Mouse (Mus musculus) forebrain, embryonic 13.5 days (tissue): ENCODE data around the gene Arhgap25. TPM values are rescaled to one million over a fixed set of nuclear protein-coding genes. Genes with fewer than 3 reads are reported as not detected.
"Not testable (repeated sequence)": the region's sequence is repeated elsewhere in the genome, so short reads cannot be mapped to it uniquely, and the experiment has no call there.

Experiments
- ATAC-seq: fragments of 200-750 bp; cut with Nextera tagmentation; 2 replicates; pipeline ENCODE4 v1.8.0; 2017
- H3K27ac ChIP-seq: fragments of 300-500 bp; sonication (generic); 2 replicates; pipeline ENCODE4 v1.5.1; 2015; ENCODE audit warnings: inconsistent platforms, mild to moderate bottlenecking, moderate library complexity
- H3K27me3 ChIP-seq: fragments of 300-500 bp; sonication (generic); 2 replicates; pipeline ENCODE4 v1.6.1; 2015; ENCODE audit warnings: mild to moderate bottlenecking, inconsistent platforms
- H3K36me3 ChIP-seq: fragments of 300-500 bp; sonication (generic); 2 replicates; pipeline ENCODE4 v1.6.1; 2015; ENCODE audit warnings: mild to moderate bottlenecking, inconsistent platforms; ENCODE audit not compliant: poor library complexity, severe bottlenecking
- H3K4me1 ChIP-seq: fragments of 300-500 bp; sonication (generic); 2 replicates; pipeline ENCODE4 v1.6.1; 2015; ENCODE audit warnings: inconsistent platforms
- H3K4me2 ChIP-seq: fragments of 300-500 bp; sonication (generic); 2 replicates; pipeline ENCODE4 v1.6.1; 2015; ENCODE audit warnings: inconsistent platforms, mild to moderate bottlenecking, moderate library complexity
- H3K4me3 ChIP-seq: fragments of 300-500 bp; sonication (generic); 2 replicates; pipeline ENCODE4 v1.5.1; 2015; ENCODE audit warnings: mild to moderate bottlenecking, inconsistent platforms
- H3K9ac ChIP-seq: fragments of 300-500 bp; sonication (generic); 2 replicates; pipeline ENCODE4 v1.6.1; 2015; ENCODE audit warnings: mild to moderate bottlenecking, inconsistent platforms
- H3K9me3 ChIP-seq: fragments of 300-500 bp; sonication (generic); replicated peaks from 2 replicates; pipeline ENCODE4 v1.6.1; 2016; ENCODE audit warnings: inconsistent platforms
- WGBS: fragments of 180-500 bp; shearing (Covaris S2); methylation state at CpG from one replicate; pipeline ENCODE4 v1.1.7; 2015; 5-methylcytosine and 5-hydroxymethylcytosine counted together
- polyA plus RNA-seq: library from polyadenylated mRNA; unstranded; fragments of >200 nt; fragmentation: Nextera tagmentation; extraction: Ambion mirVana; gene quantifications from 2 replicates; pipeline ENCODE4 v1.2.1, GENCODE M21; 2015

Gene Arhgap25
- polyA plus RNA-seq, 1 experiment from 2014 or later, result 1.8 TPM

- Histone ChIP-seq H3K9ac (no peak overlapping the region), H3K4me3 (no peak overlapping the region), H3K36me3 (no peaks in the 10 kb centered on the region), H3K9me3 (no peaks in the 10 kb centered on the region), H3K4me1 (no peaks in the 10 kb centered on the region), H3K27ac (no peak overlapping the region), H3K4me2 (no peak overlapping the region), H3K27me3 (no peaks in the 10 kb centered on the region)
- 86% methylated on average over 2 of the region's 2 CpGs for WGBS
- no peak for ATAC-seq
These were observed 1.5 kb downstream of the Arhgap25 start for GRCm38 (mm10) chr6:87531456-87532015.

GRCm38 (mm10) chr6:87530386-87530785, 2.7 kb downstream of the Arhgap25 start:
- WGBS, result 91% methylated on average over 2 of the region's 2 CpGs
- no peak overlapping the region for H3K4me3 ChIP-seq
- H3K27ac ChIP-seq, result no peak overlapping the region
- no peak overlapping the region for H3K4me2 ChIP-seq
- H3K27me3 ChIP-seq, result no peaks in the 10 kb centered on the region
- H3K4me1 ChIP-seq, result no peaks in the 10 kb centered on the region
- H3K36me3 ChIP-seq, result no peaks in the 10 kb centered on the region
- no peak overlapping the region for H3K9ac ChIP-seq
- no peaks in the 10 kb centered on the region for H3K9me3 ChIP-seq
- ATAC-seq, result no peak

- Histone ChIP-seq H3K9me3 (no peaks in the 10 kb centered on the region), H3K27me3 (no peaks in the 10 kb centered on the region), H3K9ac (no peak overlapping the region), H3K27ac (no peak overlapping the region), H3K36me3 (no peaks in the 10 kb centered on the region), H3K4me2 (no peak overlapping the region), H3K4me1 (no peaks in the 10 kb centered on the region), H3K4me3 (no peak overlapping the region)
- no peak for ATAC-seq
- 90% methylated on average over 6 of the region's 6 CpGs for WGBS
These were observed 5.1 kb downstream of the Arhgap25 start for GRCm38 (mm10) chr6:87527846-87528557.

GRCm38 (mm10) chr6:87527366-87527765, 5.7 kb downstream of the Arhgap25 start:
- Histone ChIP-seq H3K9ac (no peak overlapping the region), H3K9me3 (no peaks in the 10 kb centered on the region), H3K27ac (no peak overlapping the region), H3K36me3 (no peaks in the 10 kb centered on the region), H3K4me1 (no peaks in the 10 kb centered on the region), H3K4me2 (no peak overlapping the region), H3K27me3 (no peaks in the 10 kb centered on the region), H3K4me3 (no peak overlapping the region)
- ATAC-seq, result no peak
- 90% methylated on average over 4 of the region's 4 CpGs for WGBS

GRCm38 (mm10) chr6:87525126-87525525, 7.9 kb downstream of the Arhgap25 start:
- H3K27ac ChIP-seq, result no peak overlapping the region
- no peak overlapping the region for H3K4me3 ChIP-seq
- no peak for ATAC-seq
- H3K4me1 ChIP-seq, result no peaks in the 10 kb centered on the region
- no peaks in the 10 kb centered on the region for H3K27me3 ChIP-seq
- 93% methylated on average over 10 of the region's 10 CpGs for WGBS
- H3K4me2 ChIP-seq, result no peak overlapping the region
- no peaks in the 10 kb centered on the region for H3K9me3 ChIP-seq
- no peaks in the 10 kb centered on the region for H3K36me3 ChIP-seq
- H3K9ac ChIP-seq, result no peak overlapping the region

- H3K4me3 ChIP-seq, result no peak overlapping the region
- WGBS, result 96% methylated on average over 4 of the region's 4 CpGs
- no peaks in the 10 kb centered on the region for H3K36me3 ChIP-seq
- no peak for ATAC-seq
- no peak overlapping the region for H3K4me2 ChIP-seq
- no peaks in the 10 kb centered on the region for H3K4me1 ChIP-seq
- no peaks in the 10 kb centered on the region for H3K27me3 ChIP-seq
- no peak overlapping the region for H3K27ac ChIP-seq
- no peak overlapping the region for H3K9ac ChIP-seq
- no peaks in the 10 kb centered on the region for H3K9me3 ChIP-seq
These were observed 8.8 kb downstream of the Arhgap25 start for GRCm38 (mm10) chr6:87524281-87524680.

GRCm38 (mm10) chr6:87523736-87524135, 9.3 kb downstream of the Arhgap25 start:
- Histone ChIP-seq H3K4me2 (no peak overlapping the region), H3K27ac (no peak overlapping the region), H3K4me1 (no peaks in the 10 kb centered on the region), H3K9ac (no peak overlapping the region), H3K9me3 (no peaks in the 10 kb centered on the region), H3K4me3 (no peak overlapping the region), H3K27me3 (no peaks in the 10 kb centered on the region), H3K36me3 (no peaks in the 10 kb centered on the region)
- no peak for ATAC-seq
- 48% methylated on average over 7 of the region's 7 CpGs for WGBS

GRCm38 (mm10) chr6:87523085-87523484, 10.0 kb downstream of the Arhgap25 start:
- no peaks in the 10 kb centered on the region for H3K36me3 ChIP-seq
- H3K9ac ChIP-seq, result no peak overlapping the region
- 85% methylated on average over 2 of the region's 2 CpGs for WGBS
- no peak for ATAC-seq
- H3K4me1 ChIP-seq, result no peaks in the 10 kb centered on the region
- H3K4me3 ChIP-seq, result no peak overlapping the region
- no peak overlapping the region for H3K27ac ChIP-seq
- no peak overlapping the region for H3K4me2 ChIP-seq
- H3K9me3 ChIP-seq, result no peaks in the 10 kb centered on the region
- no peaks in the 10 kb centered on the region for H3K27me3 ChIP-seq

GRCm38 (mm10) chr6:87522236-87522635, 10.8 kb downstream of the Arhgap25 start:
- Histone ChIP-seq H3K4me1 (no peaks in the 10 kb centered on the region), H3K27me3 (no peaks in the 10 kb centered on the region), H3K4me3 (no peak overlapping the region), H3K27ac (no peak overlapping the region), H3K36me3 (no peaks in the 10 kb centered on the region), H3K9me3 (no peaks in the 10 kb centered on the region), H3K4me2 (no peak overlapping the region), H3K9ac (no peak overlapping the region)
- ATAC-seq, result no peak
- 27% methylated on average over 3 of the region's 3 CpGs for WGBS

- not testable (repeated sequence) for H3K27me3 ChIP-seq, H3K4me2 ChIP-seq, H3K9me3 ChIP-seq, H3K36me3 ChIP-seq, H3K4me1 ChIP-seq, H3K9ac ChIP-seq, ATAC-seq, H3K4me3 ChIP-seq, H3K27ac ChIP-seq
- 94% methylated on average over 6 of the region's 6 CpGs for WGBS
These were observed 11.4 kb downstream of the Arhgap25 start for GRCm38 (mm10) chr6:87521705-87522104.

GRCm38 (mm10) chr6:87520572-87520971, 12.5 kb downstream of the Arhgap25 start:
- Histone ChIP-seq H3K9me3 (no peaks in the 10 kb centered on the region), H3K4me3 (no peak overlapping the region), H3K4me1 (no peaks in the 10 kb centered on the region), H3K9ac (no peak overlapping the region), H3K36me3 (no peaks in the 10 kb centered on the region), H3K27me3 (no peaks in the 10 kb centered on the region), H3K27ac (no peak overlapping the region), H3K4me2 (no peak overlapping the region)
- ATAC-seq, result no peak
- WGBS, result 89% methylated on average over 8 of the region's 8 CpGs

- no peak overlapping the region for H3K9ac ChIP-seq
- no peak overlapping the region for H3K4me3 ChIP-seq
- no peaks in the 10 kb centered on the region for H3K9me3 ChIP-seq
- no peak for ATAC-seq
- no peak overlapping the region for H3K4me2 ChIP-seq
- no peaks in the 10 kb centered on the region for H3K36me3 ChIP-seq
- no peak overlapping the region for H3K27ac ChIP-seq
- H3K27me3 ChIP-seq, result no peaks in the 10 kb centered on the region
- WGBS, result 94% methylated on average over 11 of the region's 11 CpGs
- no peaks in the 10 kb centered on the region for H3K4me1 ChIP-seq
These were observed 13.2 kb downstream of the Arhgap25 start for GRCm38 (mm10) chr6:87519809-87520208.

- Histone ChIP-seq H3K9ac (no peak overlapping the region), H3K27ac (no peak overlapping the region), H3K4me1 (no peaks in the 10 kb centered on the region), H3K9me3 (no peaks in the 10 kb centered on the region), H3K4me3 (no peak overlapping the region), H3K27me3 (no peaks in the 10 kb centered on the region), H3K36me3 (no peaks in the 10 kb centered on the region), H3K4me2 (no peak overlapping the region)
- 95% methylated on average over 10 of the region's 10 CpGs for WGBS
- no peak for ATAC-seq
These were observed 14.4 kb downstream of the Arhgap25 start for GRCm38 (mm10) chr6:87518622-87519021.
